Mouse (Mus musculus): Measurements from ENCODE around the gene Cul9.

DNA sequence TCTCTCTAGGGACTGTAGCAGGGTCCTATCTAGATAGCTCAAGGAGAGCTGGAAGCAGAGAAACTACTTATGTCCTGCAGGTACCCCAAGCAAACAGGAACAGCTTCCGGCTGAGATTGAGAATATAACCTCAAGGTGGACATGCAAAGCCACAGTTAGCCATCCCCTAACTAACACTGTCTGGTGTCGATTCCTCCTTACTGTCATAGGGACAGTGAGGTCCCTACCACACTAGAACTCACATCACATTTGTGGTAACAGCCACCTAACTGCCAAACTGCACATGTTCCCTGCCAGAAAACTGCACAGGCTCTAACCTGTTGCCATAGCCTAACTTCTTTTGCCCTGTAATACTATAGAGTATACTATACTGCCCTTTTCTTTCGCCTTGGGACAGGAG is 7.7 kb upstream of the Cul9 start:
- TF ChIP-seq POLR2A (IDR thresholded peaks at IDR 0.05; ENCODE audit: control insufficient read depth, extremely low read depth, insufficient read depth, low read length, poor library complexity) (no peak), CTCF (IDR thresholded peaks at IDR 0.05; ENCODE audit: borderline replicate concordance, control insufficient read depth, extremely low read depth, insufficient read depth, low read length, poor library complexity) (no peak)

Measured in thymus, adult 2 months (tissue).